Comparison of ENCODE assay signal across 8 mouse cellular contexts in the genomic region with DNA sequence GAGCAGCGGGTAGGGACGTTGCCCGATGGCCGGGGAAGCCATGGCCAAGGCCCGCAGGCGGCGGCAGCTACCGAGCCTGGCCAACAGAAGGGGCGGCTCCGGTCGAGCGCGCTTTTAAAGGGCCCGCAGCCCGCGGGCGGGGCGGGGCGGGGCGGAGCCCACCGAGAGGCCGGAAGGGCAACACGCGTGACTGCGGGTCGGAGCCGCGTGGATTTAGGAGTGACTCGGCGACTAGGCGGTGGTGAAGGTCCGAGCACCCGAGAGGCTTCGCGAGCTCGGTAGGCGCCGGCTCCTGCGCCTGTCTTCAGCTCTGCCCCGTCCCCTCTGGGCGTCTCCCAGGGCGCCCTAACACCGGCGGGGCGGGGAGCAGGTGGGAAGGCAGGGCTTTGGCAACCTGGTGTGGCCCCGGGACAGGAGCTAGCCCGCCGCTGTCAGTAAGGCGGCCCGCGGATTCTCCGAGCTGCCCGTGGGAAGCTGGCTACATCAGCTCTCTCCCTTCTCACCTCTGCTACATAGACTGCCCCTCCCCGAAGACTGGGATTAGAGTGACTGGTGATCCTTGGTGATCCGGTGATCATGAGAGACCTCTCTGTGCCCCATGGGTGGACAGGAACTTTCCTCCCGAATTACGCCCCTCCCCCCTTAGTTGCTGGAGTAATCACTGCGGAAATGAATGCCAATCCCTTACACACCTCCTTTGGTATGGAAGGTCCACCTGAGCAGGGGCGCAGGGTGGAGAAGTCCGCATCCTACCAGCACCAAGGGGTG. TPM values are rescaled to one million over a fixed set of nuclear protein-coding genes. Genes with fewer than 3 reads are reported as not detected.
A peak's percentile ranks its signal among the peaks of the same experiment; 100 is the strongest.
DNase-seq lines count a peak whose midpoint lies in the region; ATAC-seq and TF ChIP-seq lines count a peak whose summit lies in the region.

Rassf5 (minus strand) TSS at position 170 of the 768 bp plus-strand sequence.

- peaks cover 12% of the 10 kb centered on the region; the same call in 1 of the 2 replicates for H3K27me3 ChIP-seq in heart, embryonic 12.5 days (replicated peaks)
- peaks cover 20% of the 10 kb centered on the region for H3K27me3 ChIP-seq in kidney, embryonic 16.5 days (ENCODE audit: insufficient read depth, low read length)
- H3K27me3 ChIP-seq in liver, embryonic 11.5 days (replicated peaks; ENCODE audit: control insufficient read depth, insufficient read depth, low read length), result peaks cover 53% of the 10 kb centered on the region
- H3K27me3 ChIP-seq in myocyte (ENCODE audit: control insufficient read depth, insufficient read depth, insufficient read length), result no peaks in the 10 kb centered on the region
- H3K27me3 ChIP-seq in splenic B cell, adult 2 months (ENCODE audit: control insufficient read depth, insufficient read depth, low read length, poor library complexity, severe bottlenecking), result no peaks in the 10 kb centered on the region

- DNase-seq in A20 (ENCODE audit: low read depth, low spot score), result peak; percentile 80
- peak; percentile 90 for DNase-seq in adrenal gland, postnatal 36 days
- peak; percentile 63 for DNase-seq in liver, embryonic 11.5 days (ENCODE audit: low spot score)
- DNase-seq in splenic B cell, adult 2 months (ENCODE audit: low read depth, low spot score), result peak; percentile 68

- no peaks in the 10 kb centered on the region for H3K36me3 ChIP-seq in heart, embryonic 12.5 days
- no peaks in the 10 kb centered on the region for H3K36me3 ChIP-seq in kidney, embryonic 16.5 days (ENCODE audit: insufficient read depth, low read length)
- H3K36me3 ChIP-seq in liver, embryonic 11.5 days (ENCODE audit: control insufficient read depth, insufficient read depth, low read length), result no peaks in the 10 kb centered on the region
- no peaks in the 10 kb centered on the region for H3K36me3 ChIP-seq in myocyte (ENCODE audit: control insufficient read depth, insufficient read depth)
- no peaks in the 10 kb centered on the region for H3K36me3 ChIP-seq in splenic B cell, adult 2 months (ENCODE audit: control insufficient read depth, insufficient read depth, low read length, poor library complexity, severe bottlenecking)

- peak within 1 kb of the TSS; percentile 86 for H3K9ac ChIP-seq in heart, embryonic 12.5 days
- H3K9ac ChIP-seq in kidney, embryonic 16.5 days (replicated peaks; ENCODE audit: low read length), result peak within 1 kb of the TSS; percentile 76
- peak within 1 kb of the TSS; percentile 53 for H3K9ac ChIP-seq in liver, embryonic 11.5 days (ENCODE audit: low read depth, low read length)

- peak; percentile 96 for TF ChIP-seq POLR2A in myocyte (IDR thresholded peaks at IDR 0.05; ENCODE audit: insufficient read length, low read depth)

- H3K4me2 ChIP-seq in heart, embryonic 12.5 days, result peak within 1 kb of the TSS; percentile 97
- peak within 1 kb of the TSS; percentile 98 for H3K4me2 ChIP-seq in kidney, embryonic 16.5 days (replicated peaks; ENCODE audit: low read depth, low read length)
- peak within 1 kb of the TSS; percentile 75 for H3K4me2 ChIP-seq in liver, embryonic 11.5 days
- peak within 1 kb of the TSS; percentile 96 for H3K4me2 ChIP-seq in myocyte (ENCODE audit: low read depth)

- WGBS in heart, embryonic 12.5 days, result under 1% methylated on average over 60 of the region's 60 CpGs
- WGBS in kidney, embryonic 16.5 days, result under 1% methylated on average over 52 of the region's 60 CpGs
- WGBS in liver, embryonic 11.5 days, result under 1% methylated on average over 60 of the region's 60 CpGs

- no peak within 1 kb of the TSS for H3K27ac ChIP-seq in heart, embryonic 12.5 days (ENCODE audit: poor library complexity, severe bottlenecking)
- no peak within 1 kb of the TSS for H3K27ac ChIP-seq in kidney, embryonic 16.5 days (ENCODE audit: low read length)
- no peak within 1 kb of the TSS for H3K27ac ChIP-seq in liver, embryonic 11.5 days (ENCODE audit: low read depth, low read length)

- peaks cover 64% of the 10 kb centered on the region for H3K4me1 ChIP-seq in heart, embryonic 12.5 days (replicated peaks)
- H3K4me1 ChIP-seq in kidney, embryonic 16.5 days (ENCODE audit: insufficient read depth, low read length), result peaks cover 29% of the 10 kb centered on the region
- H3K4me1 ChIP-seq in liver, embryonic 11.5 days (replicated peaks; ENCODE audit: control insufficient read depth, insufficient read depth, low read length), result peaks cover 11% of the 10 kb centered on the region

- H3K4me3 ChIP-seq in heart, embryonic 12.5 days, result peak within 1 kb of the TSS; percentile 81
- peak within 1 kb of the TSS; percentile 73 for H3K4me3 ChIP-seq in kidney, embryonic 16.5 days (ENCODE audit: low read length)
- H3K4me3 ChIP-seq in liver, embryonic 11.5 days (ENCODE audit: low read depth, low read length), result peak within 1 kb of the TSS; percentile 61
- peak within 1 kb of the TSS; percentile 51 for H3K4me3 ChIP-seq in myocyte

- no peaks in the 10 kb centered on the region for H3K9me3 ChIP-seq in heart, embryonic 12.5 days (replicated peaks)
- no peaks in the 10 kb centered on the region for H3K9me3 ChIP-seq in kidney, embryonic 16.5 days (ENCODE audit: low read length)
- no peaks in the 10 kb centered on the region for H3K9me3 ChIP-seq in liver, embryonic 11.5 days (ENCODE audit: control insufficient read depth, low read length)

- peak within 1 kb of the TSS; percentile 37 for H3ac ChIP-seq in myocyte (ENCODE audit: control insufficient read depth, insufficient read length)

- peaks cover 10% of the 10 kb centered on the region for H3K79me2 ChIP-seq in myocyte (ENCODE audit: control insufficient read depth, insufficient read depth)

- ATAC-seq in erythroblast, adult 5-6 weeks (replicated peaks; ENCODE audit: low FRiP score, poor library complexity, severe bottlenecking), result 0 out of 2 replicates have a peak, but pooled peaks have one; percentile 14
- ATAC-seq in heart, embryonic 12.5 days (ENCODE audit: insufficient number of reproducible peaks, low FRiP score), result peak; percentile 66
- ATAC-seq in kidney, embryonic 16.5 days (ENCODE audit: low FRiP score, low TSS enrichment), result peak; percentile 60
- ATAC-seq in liver, embryonic 11.5 days (replicated peaks; ENCODE audit: low FRiP score), result peak; percentile 54

TF ChIP-seq in myocyte, 11 proteins besides CTCF, POLR2A, EP300 and RAD21:
- TF ChIP-seq REST (IDR thresholded peaks at IDR 0.05; ENCODE audit: insufficient read depth, insufficient read length) (no peak), MYOD1 (IDR thresholded peaks at IDR 0.05; ENCODE audit: control insufficient read depth in 1 of 3, insufficient read length in 2 of 3, low read depth in 2 of 3) (peak in 1 of 3 experiments; percentile 4), E2F4 (IDR thresholded peaks at IDR 0.05; ENCODE audit: insufficient read depth) (no peak), POLR2AphosphoS2 (IDR thresholded peaks at IDR 0.05; ENCODE audit: insufficient read length, low read depth) (peak; percentile 88)

RNA-seq across cellular contexts. Expression of gene Rassf5, which starts in this region (rescaled TPM):
- 10 to 100 TPM; 13.4 to 14.1 TPM for total RNA-seq in adrenal gland, postnatal 36 days (2021)
- total RNA-seq in erythroblast, adult 5-6 weeks (2015; ENCODE audit: low replicate concordance), result 18.8 and 30.7 TPM in 2 replicates
- total RNA-seq in erythroblast, adult 5-6 weeks (2017; ENCODE audit: low replicate concordance), result 11.7 and 15.2 TPM in 2 replicates
- 27.0 and 27.2 TPM in 2 replicates for polyA plus RNA-seq in heart, embryonic 12.5 days (2016; fragmentation: Nextera tagmentation; extraction: Ambion mirVana)
- polyA plus RNA-seq in kidney, embryonic 16.5 days (2015; fragmentation: Nextera tagmentation; extraction: Ambion mirVana), result 2.6 and 3.1 TPM in 2 replicates
- polyA plus RNA-seq in liver, embryonic 11.5 days (2014; fragmentation: Nextera tagmentation; extraction: Ambion mirVana), result 3.7 and 4.1 TPM in 2 replicates
- 9.8 TPM for polyA plus RNA-seq in myocyte (2012; fragmentation: generic; extraction: Trizol)

Comparison
In these comparisons a context has a peak if more than half of its experiments do, and no peak if none do; other contexts are left out.
1. ATAC-seq: peak in every context shown above with its lines; median percentile 66 in heart, embryonic 12.5 days; 60 in kidney, embryonic 16.5 days; 54 in liver, embryonic 11.5 days; 14 in erythroblast, adult 5-6 weeks.